In genomic region chr6:84691907-84692306, GRCm38 (mm10) we compare ENCODE assay signal across 27 mouse cellular contexts.
DNase-seq lines count a peak whose midpoint lies in the region; ATAC-seq and TF ChIP-seq lines count a peak whose summit lies in the region.
"Had no signal": no experiment of that assay in that cellular context is flagged by ENCODE, and none has a peak within 500 bp of the region (broad histone marks: within the 10 kb centered on the region; RNA-seq: fewer than 3 reads in every experiment).

No protein-coding gene starts in this region.

- H3K9ac ChIP-seq in liver, postnatal 0 days (replicated peaks), result no peak overlapping the region
- H3K9ac ChIP-seq: embryonic facial prominence, embryonic 12.5 days; forebrain, embryonic 12.5 days had no signal

- intact Hi-C loops in heart, postnatal 25 days (cut with DNase I), result no loop called here

- H3K4me3 ChIP-seq in layer of hippocampus, adult 2 months, result no peak overlapping the region
- H3K4me3 ChIP-seq in liver, postnatal 0 days (ENCODE audit: low read depth, low read length), result no peak overlapping the region
- H3K4me3 ChIP-seq: embryonic facial prominence, embryonic 10.5 days; embryonic facial prominence, embryonic 12.5 days; forebrain, embryonic 10.5 days; forebrain, embryonic 12.5 days had no signal

- H3K4me1 ChIP-seq in liver, postnatal 0 days (ENCODE audit: insufficient read depth), result 0 out of 2 replicates have a peak, but pooled peaks cover 2% of the 10 kb centered on the region

- ATAC-seq in liver, postnatal 0 days, result peak; percentile 56
- ATAC-seq: activated CD4-positive, CD25-positive, alpha-beta regulatory T cell, adult 4 months; CD4-positive, CD25-positive, alpha-beta regulatory T cell, adult 4 months; forebrain, embryonic 14.5 days; Patski had no signal

- no peak overlapping the region for H3K4me2 ChIP-seq in liver, postnatal 0 days (ENCODE audit: low read depth, low read length)
- H3K4me2 ChIP-seq: embryonic facial prominence, embryonic 12.5 days; forebrain, embryonic 12.5 days had no signal

- H3K9me3 ChIP-seq in liver, postnatal 0 days (ENCODE audit: low read length), result no peaks in the 10 kb centered on the region
- H3K9me3 ChIP-seq: embryonic facial prominence, embryonic 10.5 days; embryonic facial prominence, embryonic 12.5 days; forebrain, embryonic 10.5 days; forebrain, embryonic 12.5 days; G1E had no signal

- no peak for TF ChIP-seq EP300 in liver, postnatal 0 days (IDR thresholded peaks at IDR 0.05; ENCODE audit: low read depth)

- DNase-seq in heart, adult 11 months, result peak; percentile 41
- no peak for DNase-seq in heart, postnatal 25 days (ENCODE audit: low spot score)
- no peak for DNase-seq in layer of hippocampus, adult 2 months (ENCODE audit: low spot score in 2 of 2)
- DNase-seq in layer of hippocampus, postnatal 10 days (ENCODE audit: low spot score in 2 of 2), result no peak
- no peak for DNase-seq in liver, postnatal 0 days
- DNase-seq in liver, result no peak
- DNase-seq in lung, postnatal 36 days, result peak; percentile 40
- DNase-seq in lung, postnatal 25 days (ENCODE audit: low spot score), result no peak
- DNase-seq: adrenal gland, adult 8-10 months; adrenal gland, postnatal 14 days; adrenal gland, postnatal 36 days; B cell, adult 2 months; cerebellum, adult 11-12 months; cerebellum, adult 2 months; cerebellum, adult 9-10 months; cerebellum, postnatal 10 days; cerebellum, postnatal 25 days had no signal

- H3K36me3 ChIP-seq in liver, postnatal 0 days (replicated peaks; ENCODE audit: insufficient read depth, low read length), result no peaks in the 10 kb centered on the region
- H3K36me3 ChIP-seq: embryonic facial prominence, embryonic 10.5 days; embryonic facial prominence, embryonic 12.5 days; forebrain, embryonic 10.5 days; forebrain, embryonic 12.5 days; G1E had no signal

- peak overlapping the region; percentile 28; the same call in 1 of the 2 replicates for H3K27ac ChIP-seq in layer of hippocampus, adult 2 months
- H3K27ac ChIP-seq in liver, postnatal 0 days (ENCODE audit: low read depth), result no peak overlapping the region
- H3K27ac ChIP-seq: embryonic facial prominence, embryonic 10.5 days; forebrain, embryonic 10.5 days; forebrain, embryonic 12.5 days had no signal

- H3K27me3 ChIP-seq in liver, postnatal 0 days (ENCODE audit: insufficient read depth, low read length), result no peaks in the 10 kb centered on the region
- H3K27me3 ChIP-seq: CH12.LX; embryonic facial prominence, embryonic 12.5 days; forebrain, embryonic 12.5 days; Patski had no signal

- no peak for TF ChIP-seq CTCF in layer of hippocampus, adult 2 months (conservative IDR thresholded peaks at IDR 0.05)
- no peak for TF ChIP-seq CTCF in liver, postnatal 0 days (IDR thresholded peaks at IDR 0.05; ENCODE audit: low read depth)

- 65% methylated on average over 3 of the region's 3 CpGs for WGBS in liver, postnatal 0 days (ENCODE audit: insufficient replicate concordance)

Comparison
In these comparisons a context has a peak if more than half of its experiments do, and no peak if none do; other contexts are left out.
1. DNase-seq: peak in heart, adult 11 months (single experiment) and lung, postnatal 36 days (single experiment); none in heart, postnatal 25 days (single experiment), layer of hippocampus, adult 2 months (0 of 2), layer of hippocampus, postnatal 10 days (0 of 2), liver, postnatal 0 days (single experiment), liver (single experiment) and lung, postnatal 25 days (single experiment).